Mouse (Mus musculus) granulocyte monocyte progenitor cell, adult 5-6 weeks (primary cell): ENCODE data around the gene Ccdc59. TPM values are rescaled to one million over a fixed set of nuclear protein-coding genes. Genes with fewer than 3 reads are reported as not detected.
A peak's percentile ranks its signal among the peaks of the same experiment; 100 is the strongest.

Experiments used
- ATAC-seq: replicated peaks from 2 replicates; pipeline ENCODE4 v1.8.0; 2016; ENCODE audit warnings: mild to moderate bottlenecking, moderate TSS enrichment, inconsistent platforms; ENCODE audit not compliant: poor library complexity, severe bottlenecking
- total RNA-seq, 2 experiments: library from RNA; stranded (forward) in 1 of 2; stranded (reverse) in 1 of 2; fragments of 200-712, 200-1000 nt in 1 of 2; fragments of >200 nt in 1 of 2; fragmentation: Nextera tagmentation in 1 of 2; gene quantifications; 2 replicates each; pipeline ENCODE4 v1.2.3; 2014 to 2017

Gene Ccdc59
- total RNA-seq (2014; fragmentation: Nextera tagmentation) (22.8 and 44.8 TPM in 2 replicates), total RNA-seq (2017) (31.2 TPM in 2 replicates)

DNA sequence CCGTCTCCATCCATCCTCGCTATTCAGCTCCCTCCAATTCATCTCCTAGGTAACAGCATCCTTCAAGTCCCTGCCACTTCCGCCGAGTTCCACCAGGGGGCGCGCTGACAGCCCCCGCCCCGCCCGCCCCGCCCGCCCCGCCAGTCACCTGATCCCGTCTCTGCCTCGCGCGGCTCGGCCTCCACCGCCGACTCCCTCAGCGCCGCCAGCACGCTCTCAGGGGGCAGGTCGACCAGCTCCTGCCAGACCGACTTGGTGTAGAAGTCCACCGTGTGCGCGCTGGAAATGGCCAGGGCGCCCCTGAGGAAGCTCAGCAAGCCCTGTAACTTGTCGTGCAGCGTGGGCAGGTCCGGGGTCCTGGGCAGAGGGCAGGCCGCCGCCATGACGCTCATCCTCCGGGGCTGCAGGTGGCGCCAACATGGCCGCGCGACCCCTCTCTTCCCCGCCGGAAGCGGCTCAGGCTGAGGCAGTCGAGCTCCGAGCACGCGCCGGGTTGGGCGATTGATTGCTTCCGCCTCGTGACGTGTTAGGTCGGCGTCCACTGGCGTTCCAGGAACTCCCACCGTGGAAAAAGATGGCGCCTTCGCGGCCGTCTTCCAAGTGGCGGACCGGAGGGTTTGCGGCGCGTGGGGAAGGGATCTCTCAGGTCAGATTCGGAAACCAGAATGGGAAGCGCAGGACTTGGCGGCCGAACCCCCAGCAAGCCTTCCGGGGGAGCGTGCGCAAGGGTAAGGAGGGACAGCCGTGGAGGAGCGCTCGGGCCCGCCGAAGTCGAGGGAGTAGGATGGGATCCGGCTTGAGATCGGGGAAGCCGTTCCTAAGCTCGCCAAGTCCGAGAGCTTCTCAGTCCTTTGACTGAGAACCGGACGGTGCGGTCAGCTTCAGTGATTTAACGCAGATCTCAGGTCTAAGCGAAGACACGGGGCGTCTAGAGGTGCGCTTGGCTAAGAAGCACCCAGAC lies at the start of gene Ccdc59, which contains the start of gene Mettl25:
Gene Ccdc59 (plus strand): TSS at position 140 of the 961 bp plus-strand sequence.
Gene Mettl25 (minus strand): TSS at position 453 of the 961 bp plus-strand sequence.
- ATAC-seq, result peak; percentile 95

GRCm38 (mm10) chr10:105793776-105794552 lies 46.9 kb upstream of the Ccdc59 start:
- ATAC-seq, result no peak

DNA sequence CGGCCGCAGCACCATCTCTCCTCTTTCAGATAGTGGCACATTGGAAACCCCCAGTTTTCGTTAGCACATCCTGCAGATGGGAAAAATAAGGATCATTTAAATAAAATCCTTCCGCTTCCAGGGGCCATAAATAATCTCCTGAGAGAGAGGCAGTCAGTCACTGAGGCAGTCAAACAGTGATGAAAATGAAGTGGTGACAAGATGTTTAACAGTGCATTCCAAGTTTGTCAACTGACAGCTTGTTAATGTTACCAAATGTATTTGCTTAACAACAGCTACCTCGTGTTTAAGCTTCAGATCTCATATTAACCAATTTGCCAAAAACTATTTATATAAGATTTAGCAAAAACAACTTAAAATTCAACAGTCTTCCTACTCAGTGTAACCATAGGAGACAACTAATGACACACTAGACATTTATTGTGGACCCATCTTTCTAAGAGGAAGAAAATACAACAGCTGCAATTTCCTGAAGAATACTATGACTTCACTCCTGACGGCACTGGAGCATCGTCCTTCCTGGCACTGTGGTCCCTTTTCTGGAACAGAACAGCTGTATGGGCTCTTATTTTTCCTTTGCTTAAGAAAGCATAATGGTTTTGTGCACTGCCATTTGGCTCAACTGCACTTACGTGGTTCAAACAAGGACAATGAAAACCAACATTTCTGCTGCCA lies 43.5 kb upstream of the Ccdc59 start:
- no peak for ATAC-seq

GRCm38 (mm10) chr10:105801147-105801546 lies 39.7 kb upstream of the Ccdc59 start:
- ATAC-seq, result no peak

GRCm38 (mm10) chr10:105802132-105802531 lies 38.7 kb upstream of the Ccdc59 start:
- no peak for ATAC-seq

GRCm38 (mm10) chr10:105803461-105803860 lies 37.4 kb upstream of the Ccdc59 start:
- no peak for ATAC-seq

GRCm38 (mm10) chr10:105806259-105807010 lies 34.4 kb upstream of the Ccdc59 start:
- ATAC-seq, result no peak

DNA sequence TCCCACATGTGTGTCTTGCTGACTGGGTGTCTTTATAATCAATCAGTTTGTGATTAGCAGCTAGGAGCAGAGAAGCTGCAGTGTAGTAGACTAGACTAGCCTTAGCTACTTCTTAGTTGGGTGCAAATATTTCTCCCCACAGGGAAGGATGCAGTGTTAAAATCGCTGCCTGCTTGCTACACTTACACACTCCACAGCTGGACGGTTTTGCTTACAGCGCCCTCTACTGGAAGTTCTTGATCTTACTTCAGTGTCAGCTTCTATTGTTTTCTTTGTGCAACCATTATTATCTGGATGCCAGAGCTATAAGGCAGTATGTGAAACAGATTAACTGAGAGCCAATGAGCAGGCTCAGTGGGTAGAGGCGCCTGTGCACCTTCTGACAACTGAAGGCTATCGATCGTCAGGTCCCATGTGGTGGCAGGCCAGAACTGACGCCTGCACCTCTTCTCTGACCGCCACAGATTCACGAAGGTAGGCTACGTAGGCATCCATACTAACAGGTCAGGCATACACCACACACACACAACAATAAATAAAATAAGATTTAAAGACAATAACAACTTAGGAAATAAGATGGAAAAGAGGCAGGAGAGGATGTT lies 6.1 kb upstream of the Ccdc59 start:
- peak; percentile 78 for ATAC-seq

- ATAC-seq, result no peak
Observed at GRCm38 (mm10) chr10:105842574-105842973, 1.7 kb downstream of the Ccdc59 start.

GRCm38 (mm10) chr10:105850286-105850685 lies 9.4 kb downstream of the Ccdc59 start:
- no peak for ATAC-seq

GRCm38 (mm10) chr10:105851136-105851535 lies 10.3 kb downstream of the Ccdc59 start:
- ATAC-seq, result no peak

DNA sequence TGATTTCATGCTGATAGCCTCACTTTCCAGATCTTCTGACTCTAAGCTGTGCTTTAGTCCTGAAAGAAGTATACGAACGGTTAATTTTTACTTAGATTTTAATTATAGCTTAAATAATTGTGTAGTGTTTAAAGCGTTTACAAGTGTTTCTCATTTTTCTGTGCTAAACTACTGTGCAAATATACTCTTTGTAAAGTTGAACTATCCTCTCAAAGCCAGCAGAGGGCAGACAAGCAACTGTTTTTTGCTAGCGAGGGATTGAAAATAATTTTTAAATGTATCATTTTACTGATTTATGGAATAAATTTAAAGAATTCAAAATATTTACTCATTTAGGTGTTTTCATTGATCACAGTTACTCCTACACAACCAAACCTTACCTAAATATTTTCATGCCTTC lies 26.4 kb downstream of the Ccdc59 start:
- no peak for ATAC-seq

Other genes with a start within 250 kb of the Ccdc59 start
- gene Mettl25, start 313 bp downstream of the Ccdc59 start, total RNA-seq (2014; fragmentation: Nextera tagmentation), result 7.2 and 11.1 TPM in 2 replicates
- 12.9 and 19.8 TPM in 2 replicates for gene Mettl25, start 313 bp downstream of the Ccdc59 start, total RNA-seq (2017)